Mouse (Mus musculus): ENCODE measurements at regions not wholly inside any gene's neighbourhood (a gene's known extent, or its start where the extent isn't known, plus 50 kb on each side); places are given as distances from the start of the nearest gene placed in this dataset.

GRCm38 (mm10) chr16:42808864-42809263 is 66.8 kb upstream of the Zbtb20 start:
- intact Hi-C loops (cut with DNase I) = no loop called here
- Histone ChIP-seq H3K4me3 (no peak overlapping the region; the same call in 1 of the 2 replicates), H3K27ac (no peak overlapping the region)
- TF ChIP-seq CTCF (IDR thresholded peaks at IDR 0.05) = no peak
- no peak for DNase-seq

DNA sequence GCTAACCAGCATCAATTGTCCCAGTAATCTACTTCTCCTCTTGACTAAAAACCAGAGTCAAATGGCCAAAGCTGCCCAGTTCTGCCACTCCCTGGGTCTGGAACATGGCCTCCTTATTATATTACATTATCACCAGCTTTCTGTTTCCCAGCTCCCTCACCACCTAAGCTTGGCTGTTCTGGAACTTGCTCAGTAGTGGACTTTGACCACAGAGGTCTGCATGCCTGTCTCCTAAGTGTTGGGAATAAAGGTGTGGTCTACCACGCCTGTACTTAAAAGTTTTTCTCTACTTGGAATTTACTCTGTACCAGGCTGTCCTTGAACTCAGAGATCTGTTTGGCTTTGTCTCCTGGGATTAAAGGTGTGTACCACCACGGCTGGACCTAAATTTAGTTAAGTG is 68.1 kb upstream of the Zbtb20 start:
- no peak overlapping the region for H3K27ac ChIP-seq
- no peak for DNase-seq
- intact Hi-C loops (cut with DNase I) = no loop called here
- no peak overlapping the region for H3K4me3 ChIP-seq
- TF ChIP-seq CTCF (IDR thresholded peaks at IDR 0.05) = no peak

DNA sequence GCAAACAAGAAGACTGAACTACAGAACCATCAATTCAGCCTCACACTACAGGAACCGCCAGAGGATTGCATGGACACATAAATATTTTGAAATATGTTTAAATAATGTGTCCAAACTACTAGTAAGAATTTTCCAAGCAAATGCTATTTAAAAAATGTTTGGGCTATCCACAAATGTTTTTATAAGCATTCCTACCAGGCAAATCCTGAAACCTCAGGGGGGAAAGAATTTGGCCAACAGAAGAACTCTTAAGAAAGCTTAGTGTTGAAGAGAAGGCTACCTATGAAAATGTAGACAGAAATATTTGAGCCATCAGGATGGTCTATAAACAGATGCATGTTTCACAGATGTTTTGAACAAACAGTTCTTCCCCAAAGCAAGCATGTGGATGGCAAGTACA is 72.1 kb upstream of the Zbtb20 start:
- Histone ChIP-seq H3K4me3 (no peak overlapping the region), H3K27ac (no peak overlapping the region)
- no peak for TF ChIP-seq CTCF (IDR thresholded peaks at IDR 0.05)
- no peak for DNase-seq
- intact Hi-C loops (cut with DNase I) = no loop called here

DNA sequence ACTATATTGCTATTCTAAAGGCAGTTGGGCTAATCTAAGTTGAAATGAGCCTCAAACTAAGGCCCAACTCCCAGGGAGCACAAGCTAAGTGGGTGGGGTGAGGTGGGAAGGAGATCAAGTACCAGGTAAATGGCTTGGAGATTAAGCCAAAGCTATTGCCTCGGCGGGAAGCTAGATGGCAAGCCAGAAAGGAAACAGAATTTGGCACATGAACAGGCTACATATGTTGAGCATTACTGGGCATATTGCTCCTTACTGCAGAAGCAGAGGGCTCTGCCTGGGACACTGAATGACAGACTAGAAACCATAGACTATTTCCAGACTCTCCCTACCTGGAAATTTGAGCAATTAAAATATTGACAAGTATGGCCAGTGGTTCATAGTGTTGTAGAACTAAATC is 83.1 kb upstream of the Zbtb20 start:
- no peak overlapping the region for H3K27ac ChIP-seq
- no peak overlapping the region for H3K4me3 ChIP-seq
- intact Hi-C loops (cut with DNase I) = no loop called here
- DNase-seq = no peak
- TF ChIP-seq CTCF (IDR thresholded peaks at IDR 0.05) = no peak

GRCm38 (mm10) chr16:42784712-42785111 is 91.0 kb upstream of the Zbtb20 start:
- H3K4me3 ChIP-seq = no peak overlapping the region
- no peak for DNase-seq
- intact Hi-C loops (cut with DNase I) = loop anchor here (5.0 kb wide), 1 partner anchor 507 kb away; no protein-coding TSS in a partner anchor
- no peak for TF ChIP-seq CTCF (IDR thresholded peaks at IDR 0.05)
- no peak overlapping the region for H3K27ac ChIP-seq

GRCm38 (mm10) chr16:42784031-42784430 is 91.7 kb upstream of the Zbtb20 start:
- no peak overlapping the region for H3K4me3 ChIP-seq
- no peak for TF ChIP-seq CTCF (IDR thresholded peaks at IDR 0.05)
- no peak overlapping the region for H3K27ac ChIP-seq
- no peak for DNase-seq
- intact Hi-C loops (cut with DNase I) = loop anchor here (5.0 kb wide), 1 partner anchor 507 kb away; no protein-coding TSS in a partner anchor

DNA sequence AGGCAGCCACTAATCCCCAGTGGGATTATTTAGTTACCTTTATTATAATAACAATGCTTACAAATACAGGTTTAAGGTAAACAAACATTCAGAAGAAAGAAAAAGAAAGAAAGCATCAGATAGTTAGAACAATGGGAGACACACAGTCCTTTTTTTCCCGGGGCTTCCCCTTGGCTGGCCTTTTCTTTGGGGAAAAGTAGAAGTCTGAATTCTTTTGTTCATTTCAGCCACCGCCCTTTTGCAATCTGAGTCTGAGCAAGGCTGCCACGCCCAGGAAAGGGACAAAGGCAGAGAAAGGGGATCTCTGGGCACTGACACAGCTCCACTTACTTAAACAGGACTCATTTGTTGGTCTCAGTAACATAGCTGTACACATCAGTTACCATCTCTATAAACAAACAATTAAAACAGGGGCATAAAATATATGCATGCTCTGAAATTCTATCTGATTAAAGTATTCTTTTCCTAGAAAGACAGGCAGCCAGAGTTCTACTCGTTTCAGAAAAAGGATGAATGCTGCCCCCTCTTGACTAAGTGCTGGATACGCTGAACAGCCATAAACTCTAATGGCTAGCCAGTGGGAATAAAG is 93.5 kb upstream of the Zbtb20 start:
- H3K4me3 ChIP-seq = peak overlapping the region; percentile 29
- no peak for DNase-seq
- no peak overlapping the region for H3K27ac ChIP-seq
- intact Hi-C loops (cut with DNase I) = loop anchor here (5.0 kb wide), 1 partner anchor 505 kb away; no protein-coding TSS in a partner anchor
- TF ChIP-seq CTCF (IDR thresholded peaks at IDR 0.05) = peak; percentile 72

DNA sequence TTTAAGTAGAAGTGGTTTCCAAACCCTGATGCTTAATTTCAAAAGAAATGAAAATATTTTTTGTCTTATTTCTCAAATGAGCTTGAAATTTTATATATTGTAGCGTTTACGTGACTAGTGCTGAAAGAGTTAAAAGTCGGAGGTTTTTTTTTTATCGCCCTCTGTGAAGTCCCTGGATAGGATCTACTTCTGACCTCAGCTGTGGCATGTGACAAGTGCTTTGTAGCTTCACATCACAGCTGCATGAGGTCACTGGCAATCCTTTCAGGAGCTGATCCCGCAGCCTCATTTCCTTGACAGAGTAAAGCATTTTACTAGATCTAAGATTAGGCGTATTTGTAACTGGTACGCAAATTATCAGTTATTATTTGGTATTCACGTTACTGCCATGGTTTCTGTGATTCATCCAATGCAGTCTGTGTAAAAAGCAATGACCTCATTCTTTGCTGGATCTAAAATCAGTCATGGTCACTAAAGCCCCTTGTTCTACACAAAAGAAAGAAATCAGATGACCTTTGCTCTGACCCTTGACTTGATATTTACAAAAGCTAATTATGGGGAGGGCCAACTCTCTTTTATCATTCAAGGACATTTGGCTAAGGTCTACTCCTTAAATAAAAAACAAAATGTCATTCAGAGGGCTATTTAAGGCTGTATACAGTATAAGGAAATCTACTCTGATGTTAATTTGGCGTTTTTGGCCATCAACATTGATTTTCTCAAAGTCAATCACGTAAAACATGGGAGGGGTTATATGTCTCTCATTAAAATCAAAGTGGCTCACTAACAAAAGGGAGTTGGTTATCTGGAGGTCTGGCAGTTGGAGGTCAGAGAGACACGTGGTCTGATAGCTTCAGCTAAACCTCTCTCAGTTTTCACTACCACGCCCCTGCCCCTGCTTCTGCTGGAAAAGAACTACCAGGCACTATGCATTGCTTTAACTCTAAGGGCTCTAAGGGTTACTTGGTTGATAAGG is 94.3 kb upstream of the Zbtb20 start:
- H3K27ac ChIP-seq = no peak overlapping the region
- no peak for TF ChIP-seq CTCF (IDR thresholded peaks at IDR 0.05)
- DNase-seq = no peak
- no peak overlapping the region; the same call in 1 of the 2 replicates for H3K4me3 ChIP-seq
- intact Hi-C loops (cut with DNase I) = loop anchor here (5.0 kb wide), 1 partner anchor 504 kb away; no protein-coding TSS in a partner anchor

GRCm38 (mm10) chr16:42779957-42780356 is 95.7 kb upstream of the Zbtb20 start:
- H3K4me3 ChIP-seq = no peak overlapping the region
- intact Hi-C loops (cut with DNase I) = loop anchor here (5.0 kb wide), 1 partner anchor 503 kb away; no protein-coding TSS in a partner anchor
- no peak for DNase-seq
- TF ChIP-seq CTCF (IDR thresholded peaks at IDR 0.05) = no peak
- H3K27ac ChIP-seq = no peak overlapping the region

DNA sequence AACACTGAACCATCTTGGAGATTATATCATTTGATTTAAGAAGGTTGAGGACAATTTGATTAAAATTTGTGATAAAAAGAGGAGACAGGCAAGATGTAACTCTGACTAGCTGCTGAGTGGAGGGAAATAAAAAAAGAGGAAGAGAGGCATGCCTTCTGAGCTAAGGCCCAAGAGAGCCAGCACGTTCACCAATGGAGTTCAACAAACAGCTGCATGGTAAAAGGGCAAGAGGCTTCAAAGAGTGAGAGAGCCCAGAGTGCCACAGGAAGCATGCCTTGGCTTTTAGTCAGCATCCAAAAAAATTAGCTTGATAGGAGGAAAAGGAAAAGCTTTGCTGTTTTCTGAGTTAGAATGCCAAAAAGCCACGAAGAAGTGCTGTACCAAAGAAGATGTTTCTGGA is 103.0 kb upstream of the Zbtb20 start:
- intact Hi-C loops (cut with DNase I) = no loop called here
- H3K4me3 ChIP-seq = no peak overlapping the region
- no peak overlapping the region for H3K27ac ChIP-seq
- no peak for TF ChIP-seq CTCF (IDR thresholded peaks at IDR 0.05)
- DNase-seq = no peak

DNA sequence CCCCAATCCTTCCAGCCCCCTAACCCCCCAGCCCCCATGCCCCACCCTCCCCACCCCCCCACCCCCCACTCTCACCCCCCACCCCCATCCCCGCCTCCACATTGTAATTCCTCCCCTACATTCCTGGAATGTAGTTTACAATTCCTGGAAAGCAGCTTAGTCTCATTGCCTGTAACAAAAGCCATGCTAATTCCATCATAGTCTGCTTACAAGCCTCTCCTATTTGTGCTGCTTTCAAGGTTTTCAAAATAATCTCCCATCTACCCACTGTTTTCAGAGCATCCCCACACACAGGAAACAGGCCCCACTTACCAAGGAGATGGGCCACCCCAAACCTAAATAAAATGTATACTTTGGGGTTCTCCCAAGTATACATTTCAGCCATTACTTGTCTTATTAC is 105.5 kb upstream of the Zbtb20 start:
- no peak overlapping the region for H3K27ac ChIP-seq
- intact Hi-C loops (cut with DNase I) = no loop called here
- no peak for TF ChIP-seq CTCF (IDR thresholded peaks at IDR 0.05)
- no peak for DNase-seq
- no peak overlapping the region for H3K4me3 ChIP-seq

DNA sequence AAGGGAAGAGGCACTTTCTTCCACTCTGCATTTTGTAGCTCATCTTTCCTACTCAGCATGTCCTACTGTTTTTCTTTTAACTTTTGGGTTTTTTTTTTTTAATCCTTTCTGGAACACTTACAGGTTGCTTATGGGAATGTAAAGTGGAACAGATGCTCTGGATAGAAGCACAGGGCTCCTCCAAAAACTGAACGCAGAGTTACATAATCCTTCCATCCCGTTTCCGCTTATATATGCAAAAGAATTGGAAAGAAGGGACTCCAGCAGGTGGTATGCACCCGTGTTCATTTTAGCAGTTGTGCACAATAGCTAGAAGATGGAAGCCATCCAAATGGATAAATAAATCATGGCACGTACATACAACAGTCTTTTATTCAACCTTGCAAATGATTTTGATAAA is 127.0 kb upstream of the Zbtb20 start:
- DNase-seq = no peak

More for the DNA sequence above, 127.0 kb upstream of the Zbtb20 start:
- Histone ChIP-seq H3K27ac (no peak overlapping the region), H3K4me3 (no peak overlapping the region)
- TF ChIP-seq CTCF (IDR thresholded peaks at IDR 0.05) = no peak
- intact Hi-C loops (cut with DNase I) = no loop called here
